Mouse (Mus musculus): ENCODE measurements at regions not wholly inside any gene's neighbourhood (a gene's known extent, or its start where the extent isn't known, plus 50 kb on each side); places are given as distances from the start of the nearest gene placed in this dataset.

DNA sequence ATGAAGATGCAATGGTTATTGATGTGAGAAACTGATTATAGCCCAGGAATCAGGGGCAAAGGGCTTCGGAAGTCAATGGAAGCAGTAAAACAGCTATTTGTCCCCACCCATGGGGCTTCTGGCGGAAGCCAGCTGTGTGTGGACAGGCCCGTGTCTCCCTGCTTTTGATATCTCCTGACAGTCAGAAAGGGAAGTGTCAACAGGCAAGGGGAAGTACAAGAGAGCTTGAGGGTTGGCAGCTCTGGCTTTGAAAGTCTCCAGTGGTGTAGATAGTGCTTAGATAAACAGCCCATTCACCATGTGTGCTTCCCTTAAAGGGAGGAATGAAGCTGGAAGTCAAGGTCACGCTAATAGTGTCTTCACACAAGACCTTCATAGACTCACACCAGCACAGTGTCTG is 182.7 kb upstream of the Eci2 start:
- intact Hi-C loops (cut with DNase I; ENCODE audit: low total_unique reads), result no loop called here
- no peak for DNase-seq

DNA sequence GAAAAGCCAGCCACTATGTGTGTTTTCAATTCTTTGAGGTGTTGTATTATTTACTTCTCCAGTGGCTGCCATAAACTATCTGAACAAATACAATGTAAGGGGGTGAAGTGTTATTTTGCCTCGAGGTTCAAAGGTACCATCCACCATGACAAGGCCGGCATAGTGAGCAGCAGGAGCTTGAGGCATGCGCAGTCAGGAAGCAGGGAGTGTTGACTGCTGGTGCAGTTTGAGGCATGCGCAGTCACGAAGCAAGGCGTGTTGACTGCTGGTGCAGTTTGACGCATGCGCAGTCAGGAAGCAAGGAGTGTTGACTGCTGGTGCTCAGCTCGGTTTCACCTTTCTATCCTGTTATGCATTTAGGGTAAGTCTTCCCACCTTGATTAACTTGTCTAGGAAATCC is 184.9 kb upstream of the Eci2 start:
- intact Hi-C loops (cut with DNase I; ENCODE audit: low total_unique reads), result no loop called here
- DNase-seq, result no peak

DNA sequence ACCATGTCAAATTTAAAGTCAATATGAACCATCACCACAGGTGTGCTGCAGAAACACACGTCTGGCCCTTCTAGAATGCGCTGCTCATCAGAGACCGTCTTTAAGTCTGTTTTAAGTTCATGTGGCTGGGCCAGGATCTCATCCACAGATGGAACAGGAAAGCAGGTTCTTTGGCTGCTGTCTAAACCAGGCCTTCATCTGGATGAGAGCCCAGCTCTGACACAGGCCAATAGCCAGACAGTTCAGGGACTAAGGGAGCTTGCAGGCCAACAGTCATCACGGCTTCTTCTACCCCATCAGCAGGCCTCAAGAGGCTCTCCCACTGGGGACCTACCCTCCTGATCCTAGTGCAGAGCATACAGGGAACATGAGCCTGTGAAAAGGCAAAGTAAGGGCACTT is 185.4 kb upstream of the Eci2 start:
- DNase-seq, result peak; percentile 63
- intact Hi-C loops (cut with DNase I; ENCODE audit: low total_unique reads), result no loop called here

DNA sequence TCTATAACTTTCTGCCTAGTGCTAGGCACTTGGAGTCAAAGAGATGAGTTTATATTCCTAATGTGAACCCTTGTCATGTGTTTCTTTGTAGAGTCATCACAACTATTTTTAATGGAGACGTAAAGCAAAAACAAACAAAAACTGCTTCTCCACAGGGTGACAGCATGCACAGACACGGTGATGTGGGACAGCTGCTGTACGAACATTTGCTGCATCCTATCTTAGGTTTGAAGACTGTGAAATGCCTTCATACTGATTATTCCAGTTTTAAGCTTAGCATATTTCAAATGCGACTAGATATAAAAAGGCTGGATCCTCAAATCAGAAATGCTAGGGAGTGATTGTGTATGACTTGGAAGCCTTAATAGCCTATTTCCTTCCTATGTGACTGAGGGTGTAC is 187.3 kb upstream of the Eci2 start:
- no peak for DNase-seq

DNA sequence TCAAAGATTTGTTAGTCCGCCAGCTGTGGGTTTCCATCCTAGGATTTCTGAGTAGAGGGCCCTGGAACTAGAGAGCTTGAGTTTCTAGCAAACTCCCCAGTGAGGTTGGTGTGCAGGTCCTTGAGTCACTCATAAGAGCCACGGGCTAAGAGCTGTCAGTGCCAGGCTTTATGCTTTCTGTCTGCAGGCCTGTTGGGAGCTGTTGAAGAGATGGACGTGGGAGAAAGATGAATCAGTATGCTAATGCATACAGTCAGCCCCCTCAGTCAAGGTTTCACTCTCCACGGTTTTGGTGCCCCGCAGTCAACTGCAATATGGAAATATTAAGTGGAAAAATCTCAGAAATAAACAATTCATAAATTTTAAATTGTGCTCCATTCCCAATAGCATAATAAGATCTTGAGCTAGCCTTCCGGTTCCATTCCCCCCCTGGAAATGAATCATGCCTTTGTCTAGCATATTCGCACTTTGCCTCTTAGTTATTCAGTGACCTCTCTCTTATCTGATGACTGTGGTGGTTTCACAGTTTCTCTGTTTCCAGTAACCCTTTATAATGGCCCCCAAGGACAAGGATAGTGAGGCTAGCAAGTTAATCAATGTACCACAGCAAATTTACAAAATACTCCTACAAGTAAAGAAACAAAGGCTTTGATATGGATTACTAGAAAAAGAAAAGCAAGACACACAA is 199.4 kb upstream of the Eci2 start:
- intact Hi-C loops (cut with DNase I; ENCODE audit: low total_unique reads), result no loop called here
- no peak for DNase-seq

More for the DNA sequence above, 187.3 kb upstream of the Eci2 start:
- intact Hi-C loops (cut with DNase I; ENCODE audit: low total_unique reads), result no loop called here

DNA sequence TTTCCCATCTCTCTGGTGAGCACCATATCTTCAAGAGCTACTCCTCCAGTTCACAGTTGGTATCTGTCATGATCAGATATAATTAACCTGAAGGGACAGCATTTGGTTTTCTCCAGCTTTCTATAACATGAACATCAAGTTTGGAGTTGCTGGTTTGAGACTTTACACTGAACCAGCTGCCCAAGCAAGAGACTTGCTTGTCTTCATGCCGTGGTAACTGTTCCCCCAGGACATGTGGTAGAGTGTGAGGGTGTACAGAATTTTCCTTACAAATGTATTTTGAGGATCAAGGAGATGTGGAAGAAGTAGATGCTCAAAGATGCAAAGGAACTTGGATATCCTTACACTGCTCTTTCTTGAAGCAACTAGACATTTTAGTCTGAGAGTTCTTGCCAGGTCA is 200.0 kb upstream of the Eci2 start:
- intact Hi-C loops (cut with DNase I; ENCODE audit: low total_unique reads), result no loop called here

DNA sequence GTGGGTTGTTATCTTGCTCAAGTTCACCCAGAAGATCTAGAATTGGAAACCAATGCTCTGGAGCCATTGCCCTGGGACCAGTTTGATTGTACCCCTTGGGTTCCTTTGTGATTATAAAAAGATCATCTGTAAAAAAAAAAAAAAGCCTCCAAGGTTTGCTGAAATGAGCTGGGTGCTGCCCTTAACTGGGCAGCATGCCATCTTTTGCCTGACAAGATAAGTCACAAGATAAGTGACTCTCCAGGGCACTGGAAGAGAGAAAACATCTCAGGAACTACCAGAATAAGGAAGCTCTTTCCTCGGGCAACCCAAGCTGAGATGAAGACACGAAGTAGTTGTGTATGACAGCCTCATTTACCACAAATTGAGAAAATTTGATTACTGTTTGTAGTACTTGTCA is 202.7 kb upstream of the Eci2 start:
- no peak for DNase-seq
- intact Hi-C loops (cut with DNase I; ENCODE audit: low total_unique reads), result no loop called here

More for the DNA sequence above, 200.0 kb upstream of the Eci2 start:
- DNase-seq, result no peak

DNA sequence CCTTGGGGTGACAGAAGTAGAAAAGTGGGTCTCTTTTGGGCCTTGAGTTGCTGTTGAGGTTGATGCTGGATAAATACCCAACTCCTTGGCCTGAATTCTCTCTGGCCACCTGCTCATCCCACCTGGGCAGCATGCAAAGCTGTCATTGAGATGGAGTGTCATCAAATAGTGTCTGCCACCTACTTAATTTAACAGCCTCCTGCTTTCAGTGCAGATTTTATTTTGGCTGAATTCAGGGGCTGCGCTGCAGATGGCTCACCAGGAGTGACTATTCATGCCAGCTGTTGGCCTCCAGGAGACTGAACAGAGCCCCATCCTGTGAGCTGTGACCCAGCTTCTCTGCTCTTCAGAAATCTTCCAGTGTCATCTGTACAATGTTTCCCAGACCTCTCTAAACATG is 206.7 kb upstream of the Eci2 start:
- no peak for DNase-seq

DNA sequence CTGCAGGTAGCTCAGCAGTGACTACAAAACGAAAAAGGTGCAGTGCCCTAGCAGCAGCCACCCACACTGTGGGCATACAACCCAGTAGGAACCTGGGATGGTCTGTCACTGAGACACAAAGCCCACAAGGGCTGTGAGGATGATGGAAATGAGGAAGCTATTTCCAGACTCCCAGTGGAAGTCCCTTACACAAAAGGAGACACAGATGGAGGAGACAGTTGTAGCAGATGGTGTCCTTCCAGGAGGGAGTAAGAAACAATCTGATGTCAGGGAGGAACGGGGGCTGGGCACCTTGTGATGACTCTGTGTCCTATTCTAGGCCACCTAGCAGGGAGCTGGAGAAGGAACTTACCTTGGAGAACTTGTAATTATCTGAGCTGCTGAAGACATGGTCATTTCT is 214.5 kb upstream of the Eci2 start:
- intact Hi-C loops (cut with DNase I; ENCODE audit: low total_unique reads), result no loop called here
- DNase-seq, result no peak

More for the DNA sequence above, 206.7 kb upstream of the Eci2 start:
- intact Hi-C loops (cut with DNase I; ENCODE audit: low total_unique reads), result no loop called here

DNA sequence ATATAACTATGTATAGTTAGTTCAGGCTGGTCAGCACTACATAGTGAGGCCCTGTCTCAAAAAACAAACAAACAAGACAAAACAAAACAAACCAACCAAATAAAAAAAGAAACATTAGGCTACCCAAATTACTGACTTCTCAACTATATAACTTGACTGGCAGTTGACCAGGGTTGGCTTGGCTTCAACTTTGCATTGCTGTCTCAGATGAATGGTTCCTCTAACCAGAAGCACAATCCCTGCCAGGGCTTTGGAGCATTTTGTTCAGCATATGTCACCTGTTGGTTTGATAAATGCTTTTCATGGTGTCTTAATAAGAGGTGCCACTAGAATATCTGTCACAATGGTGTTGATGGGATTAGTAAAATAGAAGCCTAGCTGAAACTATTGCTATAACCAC is 217.1 kb upstream of the Eci2 start:
- intact Hi-C loops (cut with DNase I; ENCODE audit: low total_unique reads), result no loop called here
- DNase-seq, result no peak

DNA sequence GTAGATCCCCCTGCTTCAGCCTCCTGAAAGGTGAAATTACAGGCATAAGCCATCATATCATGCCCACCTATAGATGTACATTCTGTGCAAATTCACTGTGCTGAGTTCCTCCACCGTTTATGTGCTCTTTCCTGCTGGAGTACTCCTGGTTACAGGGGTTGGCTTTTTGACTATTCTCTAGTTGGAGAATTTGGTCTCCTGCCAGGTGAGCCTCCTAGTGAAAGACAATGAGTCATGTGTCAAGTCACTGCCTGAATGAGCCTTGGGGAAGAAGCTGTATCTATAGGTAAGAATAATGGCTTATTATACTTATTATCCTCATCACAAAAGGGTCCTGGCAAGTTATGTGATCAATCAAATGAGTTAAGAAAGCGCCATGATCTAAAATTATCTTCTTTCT is 230.5 kb upstream of the Eci2 start:
- DNase-seq, result no peak
- intact Hi-C loops (cut with DNase I; ENCODE audit: low total_unique reads), result no loop called here

DNA sequence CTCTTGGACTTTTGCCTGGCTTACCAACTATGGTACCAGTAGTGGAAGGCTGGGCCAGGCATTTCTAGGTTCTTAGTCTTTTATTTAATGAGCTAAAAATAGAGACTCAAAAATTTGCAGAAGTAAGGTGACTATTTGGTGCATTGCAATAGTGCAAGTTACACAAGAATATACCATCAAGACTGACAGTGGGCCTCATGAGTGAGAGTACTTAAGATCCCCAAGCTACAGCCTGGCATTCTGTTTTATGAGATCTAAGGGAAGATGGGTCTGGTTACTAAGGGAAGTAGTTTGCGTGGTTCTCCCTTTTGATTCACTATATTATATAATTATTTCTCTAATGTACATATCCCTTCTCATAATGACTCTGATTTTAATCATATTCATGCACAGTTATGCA is 231.8 kb upstream of the Eci2 start:
- intact Hi-C loops (cut with DNase I; ENCODE audit: low total_unique reads), result no loop called here
- DNase-seq, result no peak

DNA sequence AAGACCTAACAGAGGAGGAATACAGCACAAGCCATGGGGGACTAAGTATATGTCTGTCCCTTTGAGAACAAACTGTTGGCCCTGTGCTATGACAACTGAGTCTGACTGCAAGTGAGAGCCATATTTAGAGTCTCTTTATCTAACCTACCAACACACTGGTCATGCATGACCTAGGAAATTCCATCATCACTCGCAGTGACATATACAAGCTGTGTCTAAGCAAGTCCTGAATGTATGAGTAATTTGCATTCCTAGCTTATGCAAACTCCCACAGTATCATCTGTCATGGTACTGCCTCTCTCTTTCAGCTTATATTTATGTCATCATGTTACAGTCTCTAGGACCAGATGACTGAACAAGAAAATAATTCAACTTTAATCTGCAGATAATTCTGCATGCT is 257.1 kb upstream of the Eci2 start:
- intact Hi-C loops (cut with DNase I; ENCODE audit: low total_unique reads), result no loop called here
- DNase-seq, result no peak

DNA sequence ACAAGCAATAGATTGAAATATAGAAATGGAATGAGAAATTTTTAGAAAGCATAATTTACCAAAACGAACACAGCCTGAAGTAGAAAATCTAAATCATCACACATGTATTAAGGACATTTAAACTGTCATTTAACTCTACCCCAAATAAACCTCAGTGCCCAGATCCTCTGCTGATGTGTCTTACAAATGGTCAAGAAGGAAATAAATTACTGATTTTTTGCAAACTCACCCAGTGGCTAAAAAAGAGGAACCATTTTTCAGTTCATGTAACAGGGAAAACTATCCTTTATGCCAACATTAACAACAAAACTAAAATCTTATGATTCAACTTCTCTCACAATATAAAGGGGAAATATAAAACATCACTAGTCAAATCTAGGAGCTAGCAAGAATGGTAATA is 275.2 kb upstream of the Eci2 start:
- intact Hi-C loops (cut with DNase I; ENCODE audit: low total_unique reads), result no loop called here
- DNase-seq, result no peak

DNA sequence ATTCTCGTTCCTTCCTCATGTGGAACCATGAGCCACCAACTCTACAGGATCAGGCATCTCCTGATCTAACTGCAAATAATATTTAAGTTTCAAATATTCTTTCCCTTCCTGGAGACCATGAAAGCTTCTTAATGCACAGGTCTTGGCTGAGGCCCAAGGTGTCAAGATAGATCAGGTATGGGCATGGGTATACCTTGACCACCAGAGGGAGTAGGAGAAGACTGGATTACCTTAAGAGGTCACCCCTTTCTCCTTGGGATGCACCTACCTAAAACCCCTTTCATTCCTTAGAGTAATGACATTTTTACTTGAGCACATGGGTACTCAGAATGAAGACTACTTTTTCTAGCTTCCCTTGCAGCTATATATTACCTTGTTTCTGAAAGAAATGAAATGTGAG is 289.9 kb upstream of the Eci2 start:
- no peak for DNase-seq
- intact Hi-C loops (cut with DNase I; ENCODE audit: low total_unique reads), result no loop called here

DNA sequence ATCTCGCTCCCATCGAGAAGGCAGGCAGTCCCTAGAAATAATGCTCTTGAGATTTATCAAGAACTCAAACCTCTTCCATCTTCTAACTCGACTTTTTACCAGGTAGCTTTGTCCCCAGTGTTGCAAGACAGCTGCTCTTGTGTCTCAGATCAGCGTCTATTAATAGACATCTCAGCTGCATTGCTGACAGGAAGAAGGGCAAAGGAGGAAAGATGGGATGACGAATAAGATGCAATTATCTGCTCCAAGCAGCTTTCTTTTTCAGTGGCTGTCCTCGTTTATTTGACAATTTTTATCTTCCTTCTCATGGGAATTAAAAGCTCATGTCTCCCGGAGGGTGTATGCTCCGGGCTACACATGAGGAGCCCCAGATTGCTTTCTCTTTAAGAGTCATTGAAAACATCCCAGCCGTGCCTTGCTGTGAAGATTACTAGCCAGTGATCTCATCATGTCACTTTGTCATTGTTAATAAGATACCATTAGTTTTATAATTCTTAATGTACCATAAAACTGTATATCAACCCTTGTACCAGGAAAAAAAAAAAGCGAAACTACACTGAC is 299.9 kb upstream of the Eci2 start:
- intact Hi-C loops (cut with DNase I; ENCODE audit: low total_unique reads), result no loop called here
- no peak for DNase-seq

DNA sequence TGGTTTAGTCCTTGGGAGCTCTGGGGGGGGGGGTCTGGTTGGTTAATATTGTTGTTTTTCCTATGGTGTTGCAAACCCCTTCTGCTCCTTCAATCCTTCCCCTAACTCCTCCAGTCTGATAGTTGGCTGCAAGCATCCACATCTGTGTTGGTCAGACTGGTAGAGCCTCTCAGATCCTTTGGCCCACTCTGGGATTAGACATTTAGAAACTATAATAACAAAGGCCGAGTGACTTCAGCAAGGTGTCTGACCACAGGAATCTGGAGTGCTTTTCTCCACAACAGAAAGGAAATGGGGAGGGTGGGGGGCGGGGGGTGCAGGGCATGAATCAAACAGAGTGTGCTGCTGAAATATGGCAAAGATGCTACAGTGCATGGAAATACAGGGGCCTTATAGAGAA is 301.4 kb upstream of the Eci2 start:
- intact Hi-C loops (cut with DNase I; ENCODE audit: low total_unique reads), result no loop called here
- no peak for DNase-seq

DNA sequence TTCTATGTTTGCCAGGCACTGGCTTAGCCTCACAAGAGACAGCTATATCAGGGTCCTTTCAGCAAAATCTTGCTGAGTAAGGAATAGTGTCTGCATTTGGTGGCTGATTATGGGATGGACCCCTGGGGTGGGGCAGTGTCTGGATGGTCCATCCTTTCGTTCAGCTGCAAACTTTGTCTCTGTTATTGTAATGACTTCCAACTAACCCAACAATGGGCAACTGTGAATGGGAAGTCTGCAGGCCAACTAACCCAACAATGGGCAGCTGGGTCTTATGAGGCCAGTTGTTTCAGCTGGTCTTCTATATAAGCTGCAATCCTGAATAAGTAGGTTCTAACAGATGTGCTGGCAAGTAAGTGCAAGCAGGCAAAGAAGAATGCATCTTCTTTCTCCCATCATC is 304.0 kb upstream of the Eci2 start:
- no peak for DNase-seq
- intact Hi-C loops (cut with DNase I; ENCODE audit: low total_unique reads), result no loop called here

DNA sequence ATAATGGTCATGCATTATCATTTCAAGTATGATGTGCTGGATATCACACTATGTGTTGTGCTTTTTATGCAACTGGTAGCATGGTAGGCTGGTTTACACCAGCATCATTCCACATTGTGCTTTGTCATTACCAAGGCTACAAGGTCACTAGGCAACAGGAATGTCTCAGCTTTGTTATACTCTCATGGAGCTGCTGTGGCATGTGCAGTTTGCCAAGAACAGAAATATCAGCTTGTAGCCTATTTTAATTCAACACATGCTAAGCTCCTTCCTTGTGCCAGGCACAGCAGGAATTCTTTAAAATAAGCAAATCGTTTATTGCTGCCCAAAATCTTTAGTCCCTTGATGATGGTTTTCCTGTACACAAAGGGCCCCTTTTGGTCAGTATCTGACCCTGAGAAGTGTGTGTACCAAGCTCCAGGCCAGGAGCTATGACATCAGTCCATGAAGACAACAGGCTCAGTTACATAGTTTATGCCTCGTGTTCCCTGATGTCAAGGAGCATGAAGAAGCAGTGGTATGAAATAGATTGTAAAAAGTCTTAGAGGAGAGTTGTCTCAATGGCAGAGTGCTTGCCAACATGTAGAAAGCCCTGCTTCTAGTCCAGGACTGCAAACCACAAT is 314.0 kb upstream of the Cdyl start:
- no peak for DNase-seq
- intact Hi-C loops (cut with DNase I; ENCODE audit: low total_unique reads), result no loop called here

DNA sequence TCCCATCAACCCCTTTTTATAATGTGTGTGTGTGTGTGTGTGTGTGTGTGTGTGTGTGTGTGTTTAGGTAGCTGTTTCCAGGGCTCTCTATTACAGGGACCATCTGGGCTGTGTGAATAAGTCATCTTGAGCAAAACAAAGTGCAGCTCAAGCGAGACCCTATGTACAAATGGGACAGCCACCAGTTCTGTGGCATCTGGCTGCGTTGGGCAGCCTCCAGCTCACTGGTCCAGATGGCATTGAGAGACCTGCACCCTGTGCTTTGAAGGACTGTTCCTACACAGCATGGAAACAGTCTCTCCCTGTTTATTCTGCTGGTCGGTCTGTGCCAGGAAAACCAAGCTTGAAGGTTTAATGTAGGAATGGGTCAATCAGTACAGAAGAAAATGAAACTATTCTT is 311.4 kb upstream of the Cdyl start:
- intact Hi-C loops (cut with DNase I; ENCODE audit: low total_unique reads), result no loop called here
- no peak for DNase-seq

DNA sequence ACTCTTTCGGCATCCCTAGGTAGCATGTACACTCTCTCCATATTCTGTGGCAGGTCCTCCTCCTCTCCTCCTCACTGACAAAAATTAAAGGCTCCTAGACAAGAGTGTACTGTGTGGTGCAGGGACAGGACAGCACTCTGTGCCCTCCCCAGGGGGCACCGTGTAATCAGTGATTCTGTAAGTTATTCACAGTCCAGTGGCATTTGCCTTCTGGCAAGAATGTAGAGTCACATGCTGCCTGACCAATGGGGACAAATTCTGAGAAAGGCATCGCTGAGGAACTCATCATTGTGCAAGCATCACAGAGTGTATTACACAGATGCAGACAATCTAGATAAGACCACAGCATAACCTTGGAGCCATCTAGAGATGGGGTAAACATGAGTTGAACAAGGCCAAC is 300.3 kb upstream of the Cdyl start:
- DNase-seq, result no peak
- intact Hi-C loops (cut with DNase I; ENCODE audit: low total_unique reads), result no loop called here

DNA sequence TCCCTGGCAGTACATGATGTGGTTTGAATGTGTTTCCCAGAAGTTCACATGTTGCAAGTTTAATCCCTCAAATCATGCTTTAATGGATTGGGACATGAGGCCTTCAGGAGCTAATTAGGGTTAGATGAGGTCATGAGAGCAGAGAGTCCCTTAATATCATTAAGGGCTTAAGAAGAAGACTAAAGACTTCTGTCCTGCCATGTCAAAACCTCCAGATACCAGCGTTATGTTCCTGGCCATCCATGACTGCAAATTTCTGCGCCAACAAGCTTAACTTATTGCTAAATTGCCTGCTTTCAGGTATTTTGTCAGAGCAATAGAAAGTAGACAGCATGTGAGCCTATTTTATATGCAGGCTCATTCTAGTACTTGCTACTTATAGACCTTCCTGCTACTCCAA is 282.1 kb upstream of the Cdyl start:
- intact Hi-C loops (cut with DNase I; ENCODE audit: low total_unique reads), result no loop called here
- no peak for DNase-seq
